Mouse (Mus musculus): Measurements from ENCODE around the gene Fan1.

The Fan1 gene

GRCm38 (mm10) chr7:64331309-64331708, 42.6 kb downstream of the Fan1 start:
- no peak for DNase-seq (ENCODE audit: low read depth)

- DNase-seq (ENCODE audit: low read depth), result no peak
Observed at GRCm38 (mm10) chr7:64327486-64327885, 46.4 kb downstream of the Fan1 start.

- DNase-seq (ENCODE audit: low read depth), result peak; percentile 43
Observed at GRCm38 (mm10) chr7:64326892-64327291, 47.0 kb downstream of the Fan1 start.

GRCm38 (mm10) chr7:64321658-64322057, 52.2 kb downstream of the Fan1 start:
- DNase-seq (ENCODE audit: low read depth), result peak; percentile 46

- no peak for DNase-seq (ENCODE audit: low read depth)
Observed at GRCm38 (mm10) chr7:64321125-64321524, 52.8 kb downstream of the Fan1 start.

GRCm38 (mm10) chr7:64312811-64313210, 61.1 kb downstream of the Fan1 start:
- no peak for DNase-seq (ENCODE audit: low read depth)

GRCm38 (mm10) chr7:64310756-64311155, 63.1 kb downstream of the Fan1 start:
- DNase-seq (ENCODE audit: low read depth), result no peak

- DNase-seq (ENCODE audit: low read depth), result no peak
Observed at GRCm38 (mm10) chr7:64310241-64310640, 63.7 kb downstream of the Fan1 start.

All from fibroblast of lung, adult 2 months (primary cell).